Mouse (Mus musculus): ENCODE results near the gene Fer1l4. TPM values are rescaled to one million over a fixed set of nuclear protein-coding genes. Genes with fewer than 3 reads are reported as not detected.

Fer1l4 gene
- 0.04 and 0.07 TPM in 2 replicates for polyA plus RNA-seq (2015; fragmentation: Nextera tagmentation; extraction: Ambion mirVana)

GRCm38 (mm10) chr2:156052816-156053215, at the start of gene Fer1l4:
Fer1l4 (minus strand) TSS chr2:156052947.
- DNase-seq (ENCODE audit: low spot score): no peak

GRCm38 (mm10) chr2:156091926-156092325, 39.2 kb upstream of the Fer1l4 start:
- DNase-seq (ENCODE audit: low spot score): no peak

GRCm38 (mm10) chr2:156089799-156090198, 37.1 kb upstream of the Fer1l4 start:
- no peak for DNase-seq (ENCODE audit: low spot score)

GRCm38 (mm10) chr2:156087391-156088110, 34.8 kb upstream of the Fer1l4 start:
- no peak for DNase-seq (ENCODE audit: low spot score)

GRCm38 (mm10) chr2:156084541-156084940, 31.8 kb upstream of the Fer1l4 start:
- DNase-seq (ENCODE audit: low spot score): no peak

- DNase-seq (ENCODE audit: low spot score): no peak
Observed at GRCm38 (mm10) chr2:156080391-156080790, 27.6 kb upstream of the Fer1l4 start.

GRCm38 (mm10) chr2:156079674-156080073, 26.9 kb upstream of the Fer1l4 start:
- no peak for DNase-seq (ENCODE audit: low spot score)

- DNase-seq (ENCODE audit: low spot score): no peak
Observed at GRCm38 (mm10) chr2:156079183-156079560, 26.4 kb upstream of the Fer1l4 start.

GRCm38 (mm10) chr2:156078421-156079182, 25.9 kb upstream of the Fer1l4 start:
- no peak for DNase-seq (ENCODE audit: low spot score)

GRCm38 (mm10) chr2:156077461-156077860, 24.7 kb upstream of the Fer1l4 start:
- no peak for DNase-seq (ENCODE audit: low spot score)

GRCm38 (mm10) chr2:156073725-156074124, 21.0 kb upstream of the Fer1l4 start:
- DNase-seq (ENCODE audit: low spot score): no peak

GRCm38 (mm10) chr2:156071236-156071635, 18.5 kb upstream of the Fer1l4 start:
- no peak for DNase-seq (ENCODE audit: low spot score)

- no peak for DNase-seq (ENCODE audit: low spot score)
Observed at GRCm38 (mm10) chr2:156067916-156068315, 15.2 kb upstream of the Fer1l4 start.

- no peak for DNase-seq (ENCODE audit: low spot score)
Observed at GRCm38 (mm10) chr2:156066126-156066525, 13.4 kb upstream of the Fer1l4 start.

- DNase-seq (ENCODE audit: low spot score): peak; percentile 75
Observed at GRCm38 (mm10) chr2:156065099-156066041, 12.6 kb upstream of the Fer1l4 start, which contains the start of gene Spag4. Spag4 (plus strand) TSS chr2:156065175.

- peak; percentile 58 for DNase-seq (ENCODE audit: low spot score)
Observed at GRCm38 (mm10) chr2:156047929-156048328, 4.8 kb downstream of the Fer1l4 start.

- DNase-seq (ENCODE audit: low spot score): no peak
Observed at GRCm38 (mm10) chr2:156042903-156043302, 9.8 kb downstream of the Fer1l4 start.

- DNase-seq (ENCODE audit: low spot score): no peak
Observed at GRCm38 (mm10) chr2:156039390-156039789, 13.4 kb downstream of the Fer1l4 start.

GRCm38 (mm10) chr2:156025482-156025881, 27.3 kb downstream of the Fer1l4 start:
- DNase-seq (ENCODE audit: low spot score): no peak

GRCm38 (mm10) chr2:156021765-156022164, 31.0 kb downstream of the Fer1l4 start:
- no peak for DNase-seq (ENCODE audit: low spot score)

GRCm38 (mm10) chr2:156021219-156021618, 31.5 kb downstream of the Fer1l4 start:
- no peak for DNase-seq (ENCODE audit: low spot score)
